Mouse (Mus musculus) thymus, adult 2 months (tissue): ENCODE results near the gene Gpr155. TPM values are rescaled to one million over a fixed set of nuclear protein-coding genes. Genes with fewer than 3 reads are reported as not detected.

ENCODE experiments used
- DNase-seq: peaks from one replicate; pipeline ENCODE4 v3.0.0; 2021
- H3K27ac ChIP-seq: fragments of 200-500 bp; 2 replicates; pipeline ENCODE4 v1.5.1; 2012; ENCODE audit warnings: low read length, control low read depth; ENCODE audit not compliant: control insufficient read depth, insufficient read depth
- H3K27me3 ChIP-seq: fragments of 200-500 bp; 2 replicates; pipeline ENCODE4 v1.6.1; 2012; ENCODE audit warnings: mild to moderate bottlenecking, low read length, moderate library complexity, mixed read lengths; ENCODE audit not compliant: control insufficient read depth, insufficient read depth
- H3K36me3 ChIP-seq: fragments of 200-500 bp; 2 replicates; pipeline ENCODE4 v1.6.1; 2012; ENCODE audit warnings: mild to moderate bottlenecking, low read length, moderate library complexity; ENCODE audit not compliant: control insufficient read depth, insufficient read depth
- H3K4me1 ChIP-seq: fragments of 200-500 bp; replicated peaks from 2 replicates; pipeline ENCODE4 v1.6.1; 2012; ENCODE audit warnings: low read length; ENCODE audit not compliant: control insufficient read depth, insufficient read depth
- H3K4me3 ChIP-seq: fragments of 200-500 bp; 2 replicates; pipeline ENCODE4 v1.5.1; 2012; ENCODE audit warnings: mild to moderate bottlenecking, low read length, control low read depth, moderate library complexity; ENCODE audit not compliant: control insufficient read depth, insufficient read depth
- CTCF ChIP-seq: fragments of 200-500 bp; IDR thresholded peaks from 2 replicates; pipeline ENCODE4 v1.5.1; 2012; ENCODE audit warnings: mild to moderate bottlenecking, control low read depth, low read length, moderate library complexity, borderline replicate concordance; ENCODE audit not compliant: control insufficient read depth, poor library complexity, insufficient read depth; ENCODE audit errors: extremely low read depth
- POLR2A ChIP-seq: fragments of 200-500 bp; IDR thresholded peaks from 2 replicates; pipeline ENCODE4 v1.6.1; 2012; ENCODE audit warnings: mild to moderate bottlenecking, low read length, control low read depth, moderate library complexity; ENCODE audit not compliant: control insufficient read depth, poor library complexity, insufficient read depth; ENCODE audit errors: extremely low read depth
- WGBS: fragments of 180-500 bp; shearing (Covaris S2); methylation state at CpG from one replicate; pipeline ENCODE4 v1.1.7; 2018; 5-methylcytosine and 5-hydroxymethylcytosine counted together
- polyA plus RNA-seq: library from polyadenylated mRNA; depleted of rRNA; stranded (reverse); fragments of >200 nt; gene quantifications from 2 replicates; pipeline ENCODE4 v1.2.3, GENCODE M21; 2012

The Gpr155 gene
- polyA plus RNA-seq, 1 experiment: 3.1 TPM

- Histone ChIP-seq H3K36me3 (no peaks in the 10 kb centered on the region), H3K4me1 (peaks cover 4% of the 10 kb centered on the region), H3K27me3 (no peaks in the 10 kb centered on the region), H3K4me3 (no peak overlapping the region), H3K27ac (no peak overlapping the region)
- TF ChIP-seq CTCF (no peak), POLR2A (no peak)
- DNase-seq: no peak
- WGBS: 97% methylated on average over 9 of the region's 9 CpGs
Observed at GRCm38 (mm10) chr2:73317426-73317825, 68.9 kb downstream of the Gpr155 start.

GRCm38 (mm10) chr2:73314311-73314710, 72.1 kb downstream of the Gpr155 start:
- 97% methylated on average over 3 of the region's 3 CpGs for WGBS
- peaks cover 4% of the 10 kb centered on the region for H3K4me1 ChIP-seq
- peaks cover 7% of the 10 kb centered on the region; the same call in 1 of the 2 replicates for H3K36me3 ChIP-seq
- H3K27me3 ChIP-seq: no peaks in the 10 kb centered on the region
- no peak overlapping the region for H3K4me3 ChIP-seq
- no peak overlapping the region for H3K27ac ChIP-seq
- TF ChIP-seq CTCF (no peak), POLR2A (no peak)
- DNase-seq: no peak

DNA sequence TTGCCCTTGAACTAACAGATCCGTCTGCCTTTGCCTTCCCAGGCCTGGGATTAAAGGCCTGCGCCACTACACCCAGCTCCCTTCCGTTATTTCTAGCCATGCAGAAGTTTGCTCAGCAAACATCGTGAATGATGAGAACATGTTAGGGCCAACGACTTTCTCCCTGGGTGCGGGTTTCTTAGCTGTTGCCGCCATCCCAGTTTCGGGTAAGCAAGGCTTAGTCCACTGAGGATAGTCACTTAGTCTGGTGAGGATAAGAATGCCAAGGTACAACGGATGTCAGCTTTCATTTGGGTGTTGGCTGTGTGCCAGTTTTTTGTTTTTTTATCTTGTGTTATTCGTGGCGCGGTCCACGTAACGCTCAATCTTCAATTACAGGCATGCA, 73.3 kb downstream of the Gpr155 start:
- Histone ChIP-seq H3K27me3 (no peaks in the 10 kb centered on the region), H3K4me3 (peak overlapping the region; percentile 30; the same call in 1 of the 2 replicates), H3K27ac (peak overlapping the region; percentile 34; the same call in 1 of the 2 replicates), H3K36me3 (peaks cover 13% of the 10 kb centered on the region), H3K4me1 (peaks cover 4% of the 10 kb centered on the region)
- peak; percentile 26 for DNase-seq
- WGBS: 58% methylated on average over 14 of the region's 14 CpGs
- TF ChIP-seq CTCF (no peak), POLR2A (no peak)

- H3K27me3 ChIP-seq: no peaks in the 10 kb centered on the region
- DNase-seq: peak; percentile 95
- TF ChIP-seq POLR2A (peak; percentile 91), CTCF (peak; percentile 52; the same call in 1 of the 2 replicates)
- WGBS: 1% methylated on average over 64 of the region's 64 CpGs
- H3K4me3 ChIP-seq: peak within 1 kb of the TSS; percentile 85
- H3K4me1 ChIP-seq: peaks cover 4% of the 10 kb centered on the region
- H3K36me3 ChIP-seq: peaks cover 16% of the 10 kb centered on the region
- peak within 1 kb of the TSS; percentile 40 for H3K27ac ChIP-seq
Observed at GRCm38 (mm10) chr2:73312152-73313116, 73.9 kb downstream of the Gpr155 start, which contains the start of the genes Scrn3 and Cir1. Gene Scrn3, plus strand, starts transcription at chr2:73312601. Gene Cir1, minus strand, starts transcription at chr2:73312701.

DNA sequence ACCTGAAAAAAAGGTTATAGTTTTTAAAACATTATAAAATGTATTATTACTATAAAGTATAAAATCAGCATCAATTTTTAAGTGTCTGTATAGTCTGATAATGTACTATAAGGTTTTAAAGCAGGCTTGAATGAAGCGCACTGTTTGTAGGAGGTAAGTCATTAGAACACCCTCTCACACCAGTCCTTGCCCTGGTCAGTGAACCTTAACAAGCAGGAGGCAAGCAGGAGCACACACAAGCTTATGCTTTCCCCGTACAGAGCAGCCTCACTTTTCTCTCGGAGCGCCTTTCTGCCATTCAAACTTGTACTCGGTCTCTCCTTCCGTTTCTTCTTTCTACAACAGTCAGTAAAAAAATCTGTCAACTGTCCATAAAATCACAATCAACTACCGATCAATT, 80.4 kb downstream of the Gpr155 start:
- DNase-seq: no peak
- TF ChIP-seq POLR2A (no peak), CTCF (no peak)
- Histone ChIP-seq H3K4me3 (no peak overlapping the region), H3K4me1 (no peaks in the 10 kb centered on the region), H3K36me3 (peaks cover 69% of the 10 kb centered on the region), H3K27me3 (no peaks in the 10 kb centered on the region), H3K27ac (no peak overlapping the region)
- 94% methylated on average over 7 of the region's 7 CpGs for WGBS

DNA sequence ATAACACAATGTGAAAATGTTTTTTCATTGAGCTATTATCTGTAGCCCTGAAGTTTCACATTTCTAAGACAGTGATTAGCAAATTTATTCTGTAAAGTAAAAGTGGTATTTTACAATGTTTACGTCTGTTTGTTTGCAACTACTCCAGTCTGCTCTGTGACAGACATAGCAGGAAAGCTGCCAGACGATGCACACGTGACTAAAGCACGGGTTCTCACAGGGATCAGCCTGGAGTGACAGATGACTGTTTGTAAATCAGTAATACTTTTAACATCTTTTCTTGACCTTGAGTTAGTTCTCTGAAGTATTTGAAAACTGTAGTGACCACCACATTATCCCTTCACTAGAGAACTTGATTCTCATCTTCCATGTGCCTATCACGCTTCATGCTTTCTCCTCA, 81.9 kb downstream of the Gpr155 start:
- H3K27ac ChIP-seq: no peak overlapping the region
- H3K27me3 ChIP-seq: no peaks in the 10 kb centered on the region
- WGBS: over 99% methylated on average over 5 of the region's 5 CpGs
- H3K4me3 ChIP-seq: no peak overlapping the region
- peaks cover 68% of the 10 kb centered on the region for H3K36me3 ChIP-seq
- H3K4me1 ChIP-seq: no peaks in the 10 kb centered on the region
- TF ChIP-seq POLR2A (no peak), CTCF (no peak)
- DNase-seq: no peak
